Mouse (Mus musculus): ENCODE measurements around the gene Daglb. TPM values are rescaled to one million over a fixed set of nuclear protein-coding genes. Genes with fewer than 3 reads are reported as not detected.
A peak's percentile ranks its signal among the peaks of the same experiment; 100 is the strongest.
"Not testable (repeated sequence)": the region's sequence is repeated elsewhere in the genome, so short reads cannot be mapped to it uniquely, and the experiment has no call there.

Daglb gene
- total RNA-seq, 2 experiments from 2014 or later: 7.7 to 7.9 TPM

DNA sequence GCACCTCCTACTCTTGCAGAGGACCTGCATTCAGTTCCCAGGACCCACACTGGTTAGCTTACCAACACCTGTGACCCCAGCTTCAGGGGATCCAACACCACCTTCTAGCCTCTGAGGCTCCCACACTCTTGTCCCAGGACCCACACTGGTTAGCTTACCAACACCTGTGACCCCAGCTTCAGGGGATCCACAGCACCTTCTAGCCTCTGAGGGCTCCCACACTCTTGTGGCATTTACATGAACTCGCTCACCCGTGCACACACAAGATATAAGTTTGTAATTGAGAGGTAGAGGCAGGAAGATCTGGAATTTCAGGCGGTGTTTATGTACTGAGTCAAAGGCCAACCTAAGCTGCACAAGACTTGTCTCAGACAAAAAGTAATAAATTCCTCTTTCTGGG, 13.5 kb downstream of the Daglb start:
- DNase-seq: no peak
- intact Hi-C loops (cut with DNase I): no loop called here

GRCm38 (mm10) chr5:143484955-143485354, 20.6 kb downstream of the Daglb start:
- intact Hi-C loops (cut with DNase I): no loop called here
- no peak for DNase-seq

DNA sequence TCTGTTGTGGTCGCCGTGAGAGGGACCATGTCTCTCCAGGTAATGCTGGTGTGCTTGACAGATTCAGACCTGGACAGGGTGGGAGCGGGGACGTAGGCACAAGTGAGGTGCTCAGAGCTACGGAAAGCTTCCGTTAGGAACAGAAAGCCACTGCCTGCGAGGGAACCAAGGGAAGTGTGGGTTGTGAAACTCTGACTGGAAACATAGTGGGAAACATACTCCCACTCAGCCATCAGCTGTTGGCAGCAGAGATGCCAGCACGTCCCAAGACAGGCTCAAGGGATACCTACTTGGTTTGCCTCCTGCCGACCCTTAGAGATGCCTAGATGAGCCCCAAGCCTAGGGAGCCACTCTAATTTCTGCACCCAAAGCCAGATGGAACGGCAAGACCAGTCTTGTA, 22.8 kb downstream of the Daglb start:
- DNase-seq: no peak
- intact Hi-C loops (cut with DNase I): no loop called here

GRCm38 (mm10) chr5:143487998-143488397, 23.6 kb downstream of the Daglb start:
- intact Hi-C loops (cut with DNase I): no loop called here

DNA sequence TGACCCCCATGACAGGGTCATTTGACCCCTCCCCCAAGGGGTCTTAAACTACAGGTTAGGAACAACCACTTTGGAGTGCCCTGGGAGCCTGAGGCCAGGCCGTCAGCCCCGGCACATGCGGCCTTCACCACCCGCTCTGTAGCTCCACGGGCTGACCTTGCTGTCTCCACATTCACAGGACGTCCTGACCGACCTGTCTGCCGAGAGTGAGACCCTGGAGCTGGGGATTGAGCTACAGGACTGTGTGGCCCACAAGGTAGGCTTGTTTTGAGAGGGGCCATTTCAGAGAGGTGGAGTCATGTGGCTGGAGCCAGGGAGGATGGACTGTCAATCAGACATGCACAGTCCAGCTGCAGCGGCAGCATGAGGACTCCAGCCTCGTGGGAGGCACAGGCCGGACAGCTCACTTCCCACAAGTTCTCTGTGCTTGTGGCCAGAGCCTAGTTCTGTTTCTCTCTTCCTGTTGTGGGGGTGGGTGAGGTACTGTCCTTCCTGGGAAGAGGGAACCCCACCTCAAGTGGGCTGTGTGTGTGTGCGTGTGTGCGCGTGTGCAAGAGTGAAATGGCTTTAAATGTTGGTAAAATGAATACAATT, 25.5 kb downstream of the Daglb start:
- no peak for DNase-seq
- intact Hi-C loops (cut with DNase I): no loop called here

More at GRCm38 (mm10) chr5:143487998-143488397, 23.6 kb downstream of the Daglb start:
- DNase-seq: no peak

DNA sequence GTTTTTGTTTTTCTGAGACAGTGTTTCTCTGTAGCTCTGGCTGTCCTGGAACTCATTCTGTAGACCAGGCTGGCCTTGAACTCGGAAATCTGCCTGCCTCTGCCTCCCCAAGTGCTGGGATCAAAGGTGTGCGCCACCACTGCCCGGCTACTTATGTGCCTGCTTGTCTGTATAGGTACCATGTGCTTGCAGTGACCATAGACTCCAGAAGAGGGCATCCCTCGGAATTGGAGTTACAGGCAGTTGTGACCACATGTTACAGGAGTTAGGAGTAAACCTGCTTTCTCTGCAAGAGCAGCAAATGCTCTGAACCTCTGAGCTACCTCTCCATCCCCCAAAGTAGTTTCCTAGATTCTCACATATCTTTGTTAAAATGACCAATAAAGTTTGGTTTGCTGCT, 27.4 kb downstream of the Daglb start:
- no peak for DNase-seq
- intact Hi-C loops (cut with DNase I): no loop called here

DNA sequence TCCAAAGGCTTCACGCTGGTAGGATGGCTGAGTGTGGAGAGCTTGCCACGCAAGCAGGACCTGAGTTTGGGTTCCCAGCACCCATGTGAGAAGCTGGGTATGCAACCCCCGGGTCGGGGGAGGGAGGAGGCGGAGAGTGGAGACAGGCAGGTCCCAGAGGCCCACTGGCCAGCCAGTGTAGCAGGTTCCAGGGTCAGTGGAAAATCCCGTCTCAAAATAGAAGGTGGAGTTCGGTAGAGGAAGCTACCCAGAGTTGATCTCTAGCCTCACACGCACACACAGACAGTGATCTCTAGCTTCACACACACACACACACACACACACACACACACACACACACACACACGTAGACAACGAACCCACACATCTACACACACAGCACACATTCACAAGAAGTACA, 28.8 kb downstream of the Daglb start:
- DNase-seq: no peak
- intact Hi-C loops (cut with DNase I): no loop called here

DNA sequence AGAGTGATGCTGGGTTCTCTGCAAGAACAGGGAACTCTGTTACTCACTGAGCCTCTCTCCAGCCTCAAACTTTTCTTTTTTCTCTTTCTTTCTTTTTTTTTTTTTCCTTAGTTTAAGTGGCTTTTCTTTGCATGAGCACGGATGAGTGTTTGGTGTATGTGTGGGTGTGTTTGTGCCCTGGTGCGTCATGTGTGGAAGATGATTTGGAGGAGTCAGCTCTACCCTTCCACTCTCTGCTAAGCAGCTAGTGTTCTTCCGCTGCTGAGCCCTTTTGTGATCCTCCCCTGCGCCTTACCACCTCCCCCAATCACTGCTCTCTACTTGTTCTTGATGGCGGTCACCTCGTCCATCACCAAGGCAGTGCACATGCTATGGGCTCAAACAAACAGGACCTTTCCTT, 31.3 kb downstream of the Daglb start:
- intact Hi-C loops (cut with DNase I): no loop called here
- DNase-seq: no peak

DNA sequence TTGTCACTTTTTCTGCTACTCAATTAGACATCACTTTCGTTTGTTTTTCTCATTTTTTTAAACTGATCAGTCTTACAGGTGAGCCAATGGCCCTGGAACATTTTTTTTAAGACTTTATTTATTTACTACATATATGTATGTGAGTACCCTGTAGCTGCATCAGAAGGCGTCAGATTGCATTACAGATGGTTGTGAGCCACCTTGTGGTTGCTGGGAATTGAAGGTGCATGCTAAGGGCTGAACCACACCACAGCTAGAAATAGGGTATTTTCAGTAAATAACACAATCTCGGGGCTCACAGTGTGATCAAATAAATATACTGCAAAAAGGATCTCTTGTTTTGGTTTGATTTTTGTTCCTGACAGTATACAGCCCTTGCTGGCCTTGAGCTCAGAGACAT, 33.1 kb downstream of the Daglb start:
- no peak for DNase-seq
- intact Hi-C loops (cut with DNase I): no loop called here

- DNase-seq: no peak
- intact Hi-C loops (cut with DNase I): no loop called here
These were observed 34.8 kb downstream of the Daglb start for GRCm38 (mm10) chr5:143499197-143499596.

DNA sequence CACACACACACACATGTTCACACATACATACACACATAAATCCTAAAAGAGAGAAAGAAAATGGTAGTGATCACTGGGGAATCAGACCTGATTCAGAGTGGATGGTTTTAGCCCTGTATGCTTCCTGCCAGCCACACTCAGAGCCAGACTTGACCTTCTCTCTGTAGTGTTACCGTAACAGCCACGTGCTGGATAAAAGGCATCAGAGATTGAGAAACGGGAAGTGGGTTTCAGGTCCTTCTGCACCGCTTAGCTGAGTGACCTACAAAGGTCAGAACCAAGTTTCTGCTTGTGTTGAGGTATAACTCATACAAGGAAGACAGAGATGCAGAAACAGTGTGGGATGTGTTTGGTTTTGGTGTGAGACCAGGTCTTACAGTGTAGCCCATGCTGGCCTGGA, 35.3 kb downstream of the Daglb start:
- intact Hi-C loops (cut with DNase I): no loop called here
- no peak for DNase-seq

GRCm38 (mm10) chr5:143500711-143501110, 36.3 kb downstream of the Daglb start:
- intact Hi-C loops (cut with DNase I); DNase-seq: not testable (repeated sequence)

DNA sequence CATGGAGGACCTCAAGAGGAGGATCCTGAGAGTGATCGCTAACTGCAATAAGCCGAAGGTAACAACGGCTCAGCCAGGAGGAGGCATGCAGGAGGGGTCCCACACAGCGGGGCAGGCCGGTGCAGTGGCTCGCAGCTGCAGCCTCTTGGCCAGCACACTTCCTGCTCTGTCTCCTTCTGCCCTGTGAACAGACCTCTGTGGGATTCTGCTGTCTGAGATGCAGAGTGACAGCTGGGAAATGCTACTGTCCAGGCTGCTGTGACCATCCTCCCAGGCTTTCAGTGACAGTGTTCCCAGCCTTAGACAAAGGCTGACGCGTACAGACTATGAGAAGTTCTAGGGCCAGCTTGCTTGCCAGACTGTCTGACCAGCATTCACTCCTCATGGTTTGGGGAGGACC, 36.8 kb downstream of the Daglb start:
- DNase-seq: no peak
- intact Hi-C loops (cut with DNase I): no loop called here

DNA sequence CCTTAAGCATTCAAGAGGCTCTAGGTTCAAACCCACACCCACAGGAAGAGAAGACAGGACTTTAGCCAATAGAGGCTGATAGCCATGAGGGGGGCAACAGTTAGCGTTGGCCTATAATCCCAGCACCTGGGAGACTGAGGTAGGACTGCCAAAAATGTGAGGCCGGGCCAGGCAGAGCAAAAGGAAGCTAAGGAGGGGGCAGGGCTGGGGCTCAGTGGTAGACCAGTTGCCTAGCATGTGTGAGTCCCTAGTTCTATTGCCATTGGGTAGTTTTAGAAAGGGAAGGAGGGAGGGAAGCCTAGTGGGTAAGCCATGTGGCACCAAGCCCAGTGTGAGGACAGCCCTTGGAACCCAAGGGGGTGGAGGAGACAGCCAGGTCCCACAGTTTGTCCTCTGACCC, 37.3 kb downstream of the Daglb start:
- intact Hi-C loops (cut with DNase I): loop anchor here (2.0 kb wide), 1 partner anchor 45 kb away; no protein-coding TSS in a partner anchor
- no peak for DNase-seq

DNA sequence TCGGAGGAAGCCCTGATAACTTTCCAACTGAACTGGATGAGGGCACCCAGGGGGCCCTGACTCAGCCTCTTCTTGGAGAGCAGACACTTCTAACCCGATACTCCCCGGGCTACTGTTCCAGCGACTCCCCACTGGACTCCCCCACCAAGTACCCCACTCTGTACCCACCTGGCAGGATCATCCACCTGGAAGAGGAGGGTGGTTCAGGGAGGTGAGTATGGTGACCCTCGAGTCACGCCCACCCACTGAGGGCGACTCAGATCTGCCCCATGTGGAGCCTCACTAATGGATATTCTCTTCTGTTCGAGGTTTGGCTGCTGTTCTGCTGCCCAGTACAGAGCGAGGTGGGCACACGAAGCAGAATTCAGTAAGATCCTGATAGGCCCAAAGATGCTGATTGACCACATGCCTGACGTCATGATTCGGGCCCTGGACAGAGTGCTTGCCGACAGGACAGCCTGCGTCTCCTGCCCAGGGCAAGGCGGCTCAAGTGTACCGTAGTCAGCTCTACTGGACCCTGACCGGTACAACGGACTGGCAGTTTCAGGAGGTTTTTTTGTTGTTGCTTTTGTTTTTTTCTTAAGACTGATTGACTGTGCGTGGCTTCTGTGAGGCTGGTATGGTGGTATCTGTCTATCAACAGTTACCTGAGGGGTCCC, 38.6 kb downstream of the Daglb start:
- no peak for DNase-seq
- intact Hi-C loops (cut with DNase I): loop anchor here (2.0 kb wide), 1 partner anchor 44 kb away; no protein-coding TSS in a partner anchor

DNA sequence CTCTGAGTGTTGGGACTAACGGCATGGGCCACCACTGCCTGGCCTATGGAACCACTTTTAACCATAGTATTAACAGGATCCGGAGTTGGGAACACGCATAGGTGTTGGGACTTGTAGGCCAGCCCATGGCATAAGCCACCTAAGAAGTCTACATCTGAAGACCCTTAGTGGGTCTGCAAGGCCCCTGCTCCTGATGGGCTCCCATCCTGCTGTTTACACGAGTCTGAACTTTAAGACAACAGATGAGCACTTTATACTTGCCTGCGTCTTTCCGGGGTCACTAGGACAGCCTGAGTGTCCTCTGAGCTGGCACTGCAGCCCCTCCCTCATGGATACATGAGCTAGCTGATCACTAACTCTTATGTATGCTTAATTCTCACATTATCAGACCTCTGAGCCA, 39.4 kb downstream of the Daglb start:
- intact Hi-C loops (cut with DNase I): loop anchor here (2.0 kb wide), 1 partner anchor 43 kb away; no protein-coding TSS in a partner anchor
- DNase-seq: no peak

GRCm38 (mm10) chr5:143504453-143504852, 40.1 kb downstream of the Daglb start:
- no peak for DNase-seq
- intact Hi-C loops (cut with DNase I): no loop called here

- no peak for DNase-seq
- intact Hi-C loops (cut with DNase I): no loop called here
These were observed 40.7 kb downstream of the Daglb start for GRCm38 (mm10) chr5:143505056-143505455.

GRCm38 (mm10) chr5:143505545-143505944, 41.2 kb downstream of the Daglb start:
- intact Hi-C loops (cut with DNase I): no loop called here
- DNase-seq: no peak

DNA sequence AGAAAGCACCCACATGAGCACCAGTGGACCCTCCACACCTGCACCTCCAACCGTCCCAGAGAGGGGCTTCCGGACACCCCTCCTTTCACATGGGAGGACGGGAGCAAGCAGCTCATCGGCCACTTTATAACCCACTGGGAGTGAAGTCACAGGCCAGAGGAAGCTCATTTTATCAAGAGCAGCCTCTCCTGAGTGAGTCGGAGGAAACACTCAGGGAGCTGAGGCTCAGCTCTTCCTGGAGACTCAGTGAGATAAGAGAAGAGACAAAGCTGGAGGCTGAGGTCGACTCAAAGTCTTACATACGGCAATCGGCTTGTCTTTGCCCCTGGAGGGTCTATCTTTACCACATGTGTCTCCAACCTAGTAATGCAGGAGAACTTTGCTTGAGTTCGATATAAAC, 44.9 kb downstream of the Daglb start:
- no peak for DNase-seq
- intact Hi-C loops (cut with DNase I): no loop called here

- intact Hi-C loops (cut with DNase I): no loop called here
- DNase-seq: peak in 1 of 2 experiments; percentile 36
These were observed 45.4 kb downstream of the Daglb start for GRCm38 (mm10) chr5:143509737-143510136.

GRCm38 (mm10) chr5:143511577-143511976, 47.2 kb downstream of the Daglb start:
- no peak for DNase-seq
- intact Hi-C loops (cut with DNase I): no loop called here
